Mouse (Mus musculus) ES-E14 (cell line): ENCODE results near the gene Rtl8c. TPM values are rescaled to one million over a fixed set of nuclear protein-coding genes. Genes with fewer than 3 reads are reported as not detected.
A peak's percentile ranks its signal among the peaks of the same experiment; 100 is the strongest.
"Not testable (repeated sequence)": the region's sequence is repeated elsewhere in the genome, so short reads cannot be mapped to it uniquely, and the experiment has no call there.

Source experiments
- DNase-seq: peaks from one replicate; pipeline ENCODE4 v3.0.0-alpha.2; 2013; ENCODE audit warnings: low read depth, low spot score
- H3K27ac ChIP-seq: 2 replicates; pipeline ENCODE4 v1.5.1; 2012; ENCODE audit warnings: low read depth, mild to moderate bottlenecking, low read length, moderate library complexity, mixed read lengths; ENCODE audit not compliant: poor library complexity, insufficient read depth, severe bottlenecking
- H3K36me3 ChIP-seq: 2 replicates; pipeline ENCODE4 v1.6.1; 2012; ENCODE audit warnings: mild to moderate bottlenecking, low read length, moderate library complexity, mixed read lengths; ENCODE audit not compliant: control insufficient read depth, poor library complexity, insufficient read depth, severe bottlenecking
- H3K4me1 ChIP-seq, 2 experiments: fragments of 150-350 bp in 1 of 2; sonication (generic) in 1 of 2; 2 replicates each; pipeline ENCODE4 v1.6.1; 2012; ENCODE audit warnings: low read length in 2 of 2, mild to moderate bottlenecking in 1 of 2, mixed read lengths in 1 of 2; ENCODE audit not compliant: control insufficient read depth in 2 of 2, insufficient read depth in 2 of 2, poor library complexity in 1 of 2
- H3K4me3 ChIP-seq, 2 experiments: fragments of 150-350 bp in 1 of 2; sonication (generic) in 1 of 2; 2 replicates each; pipeline ENCODE4 v1.5.1; 2012; ENCODE audit warnings: low read length in 2 of 2, low read depth in 1 of 2, mild to moderate bottlenecking in 1 of 2, mixed read lengths in 1 of 2; ENCODE audit not compliant: insufficient read depth in 1 of 2, poor library complexity in 1 of 2, severe bottlenecking in 1 of 2
- H3K9ac ChIP-seq: 2 replicates; pipeline ENCODE4 v1.6.1; 2012; ENCODE audit warnings: low read depth, mild to moderate bottlenecking, low read length, mixed read lengths; ENCODE audit not compliant: poor library complexity, insufficient read depth, severe bottlenecking
- H3K9me3 ChIP-seq: fragments of 150-350 bp; sonication (generic); 2 replicates; pipeline ENCODE4 v1.6.1; 2012; ENCODE audit warnings: low read depth, mild to moderate bottlenecking, low read length; ENCODE audit not compliant: control insufficient read depth, insufficient read depth
- CHD2 ChIP-seq: IDR thresholded peaks from 2 replicates; pipeline ENCODE4 v1.6.1; 2014; ENCODE audit warnings: mild to moderate bottlenecking, low read depth, low read length, inconsistent platforms
- HCFC1 ChIP-seq: IDR thresholded peaks from 2 replicates; pipeline ENCODE4 v1.6.1; 2012; ENCODE audit warnings: low read length, inconsistent platforms, borderline replicate concordance; ENCODE audit not compliant: insufficient read depth
- MAFK ChIP-seq: IDR thresholded peaks from 2 replicates; pipeline ENCODE4 v1.6.1; 2014; ENCODE audit warnings: mild to moderate bottlenecking, low read depth, low read length, inconsistent platforms; ENCODE audit not compliant: insufficient read depth
- ZC3H11A ChIP-seq: IDR thresholded peaks from 2 replicates; pipeline ENCODE4 v1.6.1; 2012; ENCODE audit warnings: low read depth, mild to moderate bottlenecking, inconsistent platforms, low read length, borderline replicate concordance
- ZNF384 ChIP-seq: IDR thresholded peaks from 2 replicates; pipeline ENCODE4 v1.6.1; 2012; ENCODE audit warnings: low read depth, low read length, inconsistent platforms
- in situ Hi-C, 2 experiments: fragments of 600-800 bp; cut with MboI; formaldehyde crosslinking; loops; one replicate each; pipeline ENCODE4 v1.15.1; 2025; ENCODE audit warnings: low sequenced_read_pairs in 2 of 2, inconsistent platforms in 1 of 2; ENCODE audit not compliant: unreplicated experiment in 2 of 2
- total RNA-seq: library from RNA; depleted of rRNA; stranded (reverse); fragments of 300-350 nt; gene quantifications from 2 replicates; pipeline ENCODE4 v1.2.3, GENCODE M21; 2012

Rtl8c gene
- total RNA-seq, 1 experiment, result 1.7 TPM

- in situ Hi-C loops, result no loop called here
Observed at GRCm38 (mm10) chrX:53608122-53608813, 436 bp downstream of the Rtl8c start.

GRCm38 (mm10) chrX:53608879-53609278, 1.0 kb downstream of the Rtl8c start, which contains the start of gene Gm14597:
Gene Gm14597, minus strand, starts transcription at chrX:53608979.
- peak within 1 kb of the TSS; percentile 17; the same call in 1 of the 2 replicates for H3K9ac ChIP-seq
- H3K27ac ChIP-seq, in situ Hi-C loops: not testable (repeated sequence)

More at GRCm38 (mm10) chrX:53608122-53608813, 436 bp downstream of the Rtl8c start:
- no peaks in the 10 kb centered on the region for H3K4me1 ChIP-seq
- no peaks in the 10 kb centered on the region for H3K9me3 ChIP-seq
- H3K9ac ChIP-seq, result peak overlapping the region; percentile 17; the same call in 1 of the 2 replicates
- no peak overlapping the region for H3K27ac ChIP-seq
- no peak for TF ChIP-seq ZNF384
- TF ChIP-seq MAFK, result no peak
- TF ChIP-seq ZC3H11A, result no peak
- no peak for TF ChIP-seq HCFC1
- TF ChIP-seq CHD2, result no peak
- H3K4me3 ChIP-seq, result peak overlapping the region in 1 of 2 experiments; percentile 47; a peak in 1 of 4 replicates
- no peaks in the 10 kb centered on the region for H3K36me3 ChIP-seq
- no peak for DNase-seq

DNA sequence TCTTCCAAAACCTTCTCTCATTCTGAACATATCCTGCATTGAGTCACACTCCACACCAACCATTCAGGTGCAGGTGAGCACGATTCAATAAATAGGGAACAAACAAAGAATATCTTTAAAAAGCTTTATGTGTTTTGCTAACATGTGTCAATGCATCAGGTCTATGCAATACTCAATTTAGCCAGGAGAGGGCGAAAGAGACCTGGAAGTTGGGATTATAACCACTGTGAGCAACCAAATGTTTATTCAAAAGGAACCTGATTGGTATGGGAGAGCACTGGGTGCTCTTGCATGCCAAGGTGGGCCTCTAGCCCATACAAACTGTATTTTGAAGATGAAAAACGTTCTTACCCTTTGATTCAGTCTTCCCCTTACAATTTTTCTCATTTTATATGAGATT, 2.7 kb downstream of the Rtl8c start:
- no peak overlapping the region for H3K27ac ChIP-seq
- no peaks in the 10 kb centered on the region for H3K36me3 ChIP-seq
- in situ Hi-C loops, result no loop called here
- H3K9ac ChIP-seq, result no peak overlapping the region
- TF ChIP-seq MAFK (no peak), ZC3H11A (peak; percentile 22; the same call in 1 of the 2 replicates)
- H3K9me3 ChIP-seq, result no peaks in the 10 kb centered on the region
- peak; percentile 47 for DNase-seq
- H3K4me1 ChIP-seq, result no peaks in the 10 kb centered on the region
- H3K4me3 ChIP-seq, result no peak overlapping the region

More at GRCm38 (mm10) chrX:53608879-53609278, 1.0 kb downstream of the Rtl8c start, which contains the start of gene Gm14597:
- H3K4me1 ChIP-seq, H3K36me3 ChIP-seq, H3K9me3 ChIP-seq, DNase-seq: not testable (repeated sequence)
- H3K4me3 ChIP-seq, result peak within 1 kb of the TSS in 1 of 2 experiments; percentile 47; a peak in 1 of 4 replicates

GRCm38 (mm10) chrX:53611395-53611794, 3.6 kb downstream of the Rtl8c start:
- H3K9me3 ChIP-seq, H3K4me1 ChIP-seq, in situ Hi-C loops, DNase-seq, H3K36me3 ChIP-seq, H3K27ac ChIP-seq, H3K9ac ChIP-seq, H3K4me3 ChIP-seq: not testable (repeated sequence)

GRCm38 (mm10) chrX:53638107-53638506, 30.3 kb downstream of the Rtl8c start:
- in situ Hi-C loops, H3K36me3 ChIP-seq, H3K4me1 ChIP-seq, H3K9ac ChIP-seq, H3K27ac ChIP-seq, DNase-seq, H3K4me3 ChIP-seq, H3K9me3 ChIP-seq: not testable (repeated sequence)

- DNase-seq, H3K9ac ChIP-seq, H3K4me3 ChIP-seq, H3K27ac ChIP-seq, in situ Hi-C loops, H3K4me1 ChIP-seq, H3K36me3 ChIP-seq, H3K9me3 ChIP-seq: not testable (repeated sequence)
Observed at GRCm38 (mm10) chrX:53642604-53642979, 34.8 kb downstream of the Rtl8c start.

GRCm38 (mm10) chrX:53642980-53643961, 35.4 kb downstream of the Rtl8c start, which contains the start of gene Rtl8a:
Gene Rtl8a, minus strand, starts transcription at chrX:53643682.
- H3K36me3 ChIP-seq, H3K27ac ChIP-seq, H3K9ac ChIP-seq, in situ Hi-C loops, H3K9me3 ChIP-seq, H3K4me1 ChIP-seq: not testable (repeated sequence)
- peak within 1 kb of the TSS; percentile 12 to 24; a peak in 1 of 4 replicates for H3K4me3 ChIP-seq
- DNase-seq, result peak; percentile 45
